Mouse (Mus musculus): Measurements from ENCODE around the gene Bach1.

DNA sequence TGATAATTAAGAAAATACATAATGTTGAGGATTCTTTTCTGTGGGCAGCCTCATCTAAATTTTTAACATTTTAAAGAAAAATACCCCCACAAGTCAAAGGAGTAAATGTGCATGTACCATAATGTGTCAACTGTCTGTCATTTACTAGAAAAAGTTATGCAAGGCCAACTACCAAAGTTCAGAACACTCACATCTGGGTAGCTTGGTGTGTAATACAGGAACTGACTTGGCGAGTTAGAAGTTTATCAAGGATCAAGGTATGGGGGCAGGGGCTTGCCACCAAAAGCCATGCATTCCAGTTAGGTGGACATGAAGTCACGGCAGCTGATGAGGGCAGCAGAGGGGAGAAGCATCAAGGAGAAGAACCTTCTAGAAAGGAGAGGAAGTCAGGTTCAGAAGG is 13.2 kb downstream of the Bach1 start:
- TF ChIP-seq POLR2A (IDR thresholded peaks at IDR 0.05; ENCODE audit: insufficient read depth, low read depth, low read length): no peak
- no peak for TF ChIP-seq CTCF (IDR thresholded peaks at IDR 0.05)
